ENCODE assay signal across 9 mouse cellular contexts in the genomic region with DNA sequence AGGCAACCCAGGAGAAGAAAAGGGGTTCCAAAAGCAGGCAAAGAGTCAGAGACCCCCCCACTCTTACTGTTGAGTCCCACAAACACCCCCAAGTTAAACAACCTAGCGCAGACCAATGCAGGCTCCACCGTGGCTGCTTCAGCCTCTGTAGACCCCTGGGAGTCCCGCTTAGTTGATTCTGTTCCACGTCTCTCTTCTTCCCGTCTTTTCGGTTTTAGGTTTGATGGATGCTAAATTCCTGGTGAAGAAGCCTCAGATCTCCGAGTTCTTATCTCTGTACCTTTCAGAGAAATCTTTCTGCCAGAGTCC. TPM values are rescaled to one million over a fixed set of nuclear protein-coding genes. Genes with fewer than 3 reads are reported as not detected.
DNase-seq lines count a peak whose midpoint lies in the region; ATAC-seq and TF ChIP-seq lines count a peak whose summit lies in the region.
"Had no signal": no experiment of that assay in that cellular context is flagged by ENCODE, and none has a peak within 500 bp of the region (broad histone marks: within the 10 kb centered on the region; RNA-seq: fewer than 3 reads in every experiment).

No protein-coding gene starts in this region.

- peak overlapping the region; percentile 48 for H3K4me3 ChIP-seq in layer of hippocampus, adult 2 months
- H3K4me3 ChIP-seq in embryonic facial prominence, embryonic 12.5 days = peak overlapping the region; percentile 34
- H3K4me3 ChIP-seq in intestine, embryonic 16.5 days (ENCODE audit: low read length) = peak overlapping the region; percentile 38
- H3K4me3 ChIP-seq in neural tube, embryonic 12.5 days = peak overlapping the region; percentile 20
- H3K4me3 ChIP-seq: erythroblast, embryonic 14.5 days had no signal

- peak overlapping the region; percentile 58 for H3K4me2 ChIP-seq in embryonic facial prominence, embryonic 12.5 days (replicated peaks)
- peak overlapping the region; percentile 64 for H3K4me2 ChIP-seq in intestine, embryonic 16.5 days (ENCODE audit: low read depth, low read length)
- peak overlapping the region; percentile 60 for H3K4me2 ChIP-seq in neural tube, embryonic 12.5 days (replicated peaks)

- H3K9ac ChIP-seq in embryonic facial prominence, embryonic 12.5 days = no peak overlapping the region
- peak overlapping the region; percentile 38; the same call in 1 of the 2 replicates for H3K9ac ChIP-seq in intestine, embryonic 16.5 days (ENCODE audit: low read depth, low read length)
- H3K9ac ChIP-seq in neural tube, embryonic 12.5 days = no peak overlapping the region

- no peaks in the 10 kb centered on the region for H3K36me3 ChIP-seq in embryonic facial prominence, embryonic 12.5 days
- H3K36me3 ChIP-seq in intestine, embryonic 16.5 days (ENCODE audit: control insufficient read depth, insufficient read depth, low read length) = no peaks in the 10 kb centered on the region
- no peaks in the 10 kb centered on the region for H3K36me3 ChIP-seq in neural tube, embryonic 12.5 days

- H3K27ac ChIP-seq in layer of hippocampus, adult 2 months = peak overlapping the region; percentile 21; the same call in 1 of the 2 replicates
- no peak overlapping the region for H3K27ac ChIP-seq in embryonic facial prominence, embryonic 12.5 days
- no peak overlapping the region for H3K27ac ChIP-seq in intestine, embryonic 16.5 days (ENCODE audit: low read length)
- H3K27ac ChIP-seq in neural tube, embryonic 12.5 days = no peak overlapping the region

- no peaks in the 10 kb centered on the region for H3K9me3 ChIP-seq in embryonic facial prominence, embryonic 12.5 days
- no peaks in the 10 kb centered on the region for H3K9me3 ChIP-seq in intestine, embryonic 16.5 days (ENCODE audit: control insufficient read depth, low read length)
- H3K9me3 ChIP-seq in neural tube, embryonic 12.5 days = no peaks in the 10 kb centered on the region

- no peak for ATAC-seq in embryonic facial prominence, embryonic 12.5 days (ENCODE audit: insufficient number of reproducible peaks, insufficient read depth, low FRiP score, low TSS enrichment)
- ATAC-seq in intestine, embryonic 16.5 days = peak; percentile 46
- no peak for ATAC-seq in neural tube, embryonic 12.5 days (ENCODE audit: low FRiP score, low read depth)
- ATAC-seq in erythroid progenitor cell, adult 5-6 weeks (replicated peaks; ENCODE audit: low FRiP score, poor library complexity, severe bottlenecking) = no peak

- H3K4me1 ChIP-seq in embryonic facial prominence, embryonic 12.5 days = no peaks in the 10 kb centered on the region; the same call in 1 of the 2 replicates
- peaks cover 5% of the 10 kb centered on the region; the same call in 1 of the 2 replicates for H3K4me1 ChIP-seq in intestine, embryonic 16.5 days (ENCODE audit: control insufficient read depth, insufficient read depth, low read length)
- peaks cover 11% of the 10 kb centered on the region for H3K4me1 ChIP-seq in neural tube, embryonic 12.5 days

- WGBS in embryonic facial prominence, embryonic 12.5 days = 6% methylated on average over 7 of the region's 7 CpGs
- WGBS in intestine, embryonic 16.5 days = 2% methylated on average over 7 of the region's 7 CpGs
- 7% methylated on average over 7 of the region's 7 CpGs for WGBS in neural tube, embryonic 12.5 days

- TF ChIP-seq CTCF in layer of hippocampus, adult 2 months (conservative IDR thresholded peaks at IDR 0.05) = no peak

- no peak for DNase-seq in layer of hippocampus, adult 2 months (ENCODE audit: low spot score in 2 of 2)
- DNase-seq in layer of hippocampus, postnatal 10 days (ENCODE audit: low spot score in 2 of 2) = no peak
- DNase-seq in spleen, adult 12 weeks (ENCODE audit: low spot score) = no peak
- no peak for DNase-seq in retina, postnatal 1 day

- H3K27me3 ChIP-seq in embryonic facial prominence, embryonic 12.5 days = no peaks in the 10 kb centered on the region
- H3K27me3 ChIP-seq in intestine, embryonic 16.5 days (replicated peaks; ENCODE audit: control insufficient read depth, insufficient read depth, low read length) = no peaks in the 10 kb centered on the region
- no peaks in the 10 kb centered on the region for H3K27me3 ChIP-seq in neural tube, embryonic 12.5 days (replicated peaks)

RNA-seq across cellular contexts. Expression of gene Map3k9, which starts 26.5 kb away (rescaled TPM):
- 10 to 100 TPM; 32.0 TPM for total RNA-seq in layer of hippocampus, adult 2 months (2021)
- 10 to 100 TPM; 47.4 to 55.0 TPM for total RNA-seq in layer of hippocampus, postnatal 10 days (2021)
- 1.6 and 1.8 TPM in 2 replicates for polyA plus RNA-seq in embryonic facial prominence, embryonic 12.5 days (2016; fragmentation: Nextera tagmentation; extraction: Ambion mirVana)
- 1.4 TPM in 2 replicates for polyA plus RNA-seq in intestine, embryonic 16.5 days (2015; fragmentation: Nextera tagmentation; extraction: Ambion mirVana)
- 7.8 and 7.9 TPM in 2 replicates for polyA plus RNA-seq in neural tube, embryonic 12.5 days (2016; fragmentation: Nextera tagmentation; extraction: Ambion mirVana)
- total RNA-seq in erythroid progenitor cell, adult 5-6 weeks (2015; ENCODE audit: low replicate concordance) = 0.72 TPM in 1 of 2 replicates, not detected in the other
- 0.13 and 0.83 TPM in 2 replicates for total RNA-seq in erythroid progenitor cell, adult 5-6 weeks (2017; ENCODE audit: low replicate concordance)
- polyA plus RNA-seq: erythroblast, embryonic 14.5 days had no signal

RNA-seq across cellular contexts. Expression of gene Pcnx, which starts 52.3 kb away (rescaled TPM):
- 100 to 1,000 TPM; 110 to 112 TPM for total RNA-seq in layer of hippocampus, adult 2 months (2021)
- 100 to 1,000 TPM; 108 to 132 TPM for total RNA-seq in layer of hippocampus, postnatal 10 days (2021)
- polyA plus RNA-seq in embryonic facial prominence, embryonic 12.5 days (2016; fragmentation: Nextera tagmentation; extraction: Ambion mirVana) = 12.6 and 16.4 TPM in 2 replicates
- polyA plus RNA-seq in intestine, embryonic 16.5 days (2015; fragmentation: Nextera tagmentation; extraction: Ambion mirVana) = 6.3 and 10.3 TPM in 2 replicates
- 11.7 and 12.4 TPM in 2 replicates for polyA plus RNA-seq in neural tube, embryonic 12.5 days (2016; fragmentation: Nextera tagmentation; extraction: Ambion mirVana)
- 1.4 and 15.5 TPM in 2 replicates for total RNA-seq in erythroid progenitor cell, adult 5-6 weeks (2015; ENCODE audit: low replicate concordance)
- 2.4 and 6.6 TPM in 2 replicates for total RNA-seq in erythroid progenitor cell, adult 5-6 weeks (2017; ENCODE audit: low replicate concordance)

Comparison
In these comparisons a context has a peak if more than half of its experiments do, and no peak if none do; other contexts are left out.
1. RNA of gene Map3k9, which starts 26.5 kb away (total RNA-seq): 47.4 to 55.0 TPM in layer of hippocampus, postnatal 10 days and 32.0 TPM in layer of hippocampus, adult 2 months; 0.13 to 0.83 TPM in erythroid progenitor cell, adult 5-6 weeks; every median in the first group is over 10 times any median in the second.
2. RNA of gene Pcnx, which starts 52.3 kb away (total RNA-seq): 108 to 132 TPM in layer of hippocampus, postnatal 10 days and 110 to 112 TPM in layer of hippocampus, adult 2 months; 1.4 to 15.5 TPM in erythroid progenitor cell, adult 5-6 weeks; every median in the first group is over 4 times any median in the second.
3. Peak in every context shown above with its lines, with median percentiles within 50 percentile points of each other: H3K4me3 ChIP-seq and H3K4me2 ChIP-seq.